Comparison of ENCODE assay signal across 8 mouse cellular contexts in genomic region chr4:105205045-105205851, GRCm38 (mm10). TPM values are rescaled to one million over a fixed set of nuclear protein-coding genes. Genes with fewer than 3 reads are reported as not detected.
A peak's percentile ranks its signal among the peaks of the same experiment; 100 is the strongest.
DNase-seq lines count a peak whose midpoint lies in the region; ATAC-seq lines count a peak whose summit lies in the region.

No protein-coding gene starts in this region.

- 0 out of 2 replicates have a peak, but pooled peaks have one; percentile 35 for ATAC-seq in embryonic facial prominence, embryonic 12.5 days (ENCODE audit: insufficient number of reproducible peaks, insufficient read depth, low FRiP score, low TSS enrichment)
- ATAC-seq in heart, embryonic 14.5 days (ENCODE audit: insufficient number of reproducible peaks, insufficient read depth, low FRiP score, low read depth) = peak; percentile 53
- peak; percentile 75 for ATAC-seq in kidney, embryonic 16.5 days (ENCODE audit: low FRiP score, low TSS enrichment)
- ATAC-seq in neural tube, embryonic 14.5 days (ENCODE audit: low read depth) = peak; percentile 38; the same call in 1 of the 2 replicates

- DNase-seq in adrenal gland, postnatal 14 days = peak; percentile 74
- no peak for DNase-seq in thymus, postnatal 14 days
- no peak for DNase-seq in spleen, postnatal 10 days (ENCODE audit: low spot score in 2 of 2)
- DNase-seq in right cerebral cortex, adult 18-20 months = no peak

- H3K4me1 ChIP-seq in embryonic facial prominence, embryonic 12.5 days = peaks cover 77% of the 10 kb centered on the region
- peaks cover 21 to 28% of the 10 kb centered on the region in 2 experiments for H3K4me1 ChIP-seq in heart, embryonic 14.5 days (ENCODE audit: control insufficient read depth in 2 of 2, insufficient read depth in 2 of 2, low read length in 2 of 2)
- H3K4me1 ChIP-seq in kidney, embryonic 16.5 days (ENCODE audit: insufficient read depth, low read length) = peaks cover 55% of the 10 kb centered on the region
- peaks cover 16% of the 10 kb centered on the region for H3K4me1 ChIP-seq in neural tube, embryonic 14.5 days (ENCODE audit: control insufficient read depth, insufficient read depth, low read length)

- 0 out of 2 replicates have a peak overlapping the region, but pooled peaks have one; percentile 5 for H3K4me2 ChIP-seq in embryonic facial prominence, embryonic 12.5 days (replicated peaks)
- H3K4me2 ChIP-seq in heart, embryonic 14.5 days (ENCODE audit: low read length) = peak overlapping the region; percentile 18; the same call in 1 of the 2 replicates
- H3K4me2 ChIP-seq in kidney, embryonic 16.5 days (replicated peaks; ENCODE audit: low read depth, low read length) = peak overlapping the region; percentile 7; the same call in 1 of the 2 replicates
- no peak overlapping the region for H3K4me2 ChIP-seq in neural tube, embryonic 14.5 days (ENCODE audit: low read depth, low read length)

- 29% methylated on average over 15 of the region's 15 CpGs for WGBS in embryonic facial prominence, embryonic 12.5 days
- 61% methylated on average over 15 of the region's 15 CpGs for WGBS in heart, embryonic 14.5 days
- WGBS in kidney, embryonic 16.5 days = 25% methylated on average over 15 of the region's 15 CpGs
- 34% methylated on average over 15 of the region's 15 CpGs for WGBS in neural tube, embryonic 14.5 days

- no peaks in the 10 kb centered on the region for H3K9me3 ChIP-seq in embryonic facial prominence, embryonic 12.5 days
- H3K9me3 ChIP-seq in heart, embryonic 14.5 days (ENCODE audit: control insufficient read depth, low read length) = no peaks in the 10 kb centered on the region
- no peaks in the 10 kb centered on the region for H3K9me3 ChIP-seq in kidney, embryonic 16.5 days (ENCODE audit: low read length)
- no peaks in the 10 kb centered on the region for H3K9me3 ChIP-seq in neural tube, embryonic 14.5 days (ENCODE audit: control insufficient read depth, low read length)

- H3K36me3 ChIP-seq in embryonic facial prominence, embryonic 12.5 days = peaks cover 24% of the 10 kb centered on the region
- H3K36me3 ChIP-seq in heart, embryonic 14.5 days (ENCODE audit: control insufficient read depth, insufficient read depth, low read length) = peaks cover 7% of the 10 kb centered on the region; the same call in 1 of the 2 replicates
- peaks cover 14% of the 10 kb centered on the region for H3K36me3 ChIP-seq in kidney, embryonic 16.5 days (ENCODE audit: insufficient read depth, low read length)
- H3K36me3 ChIP-seq in neural tube, embryonic 14.5 days (ENCODE audit: control insufficient read depth, insufficient read depth, low read length) = no peaks in the 10 kb centered on the region; the same call in 1 of the 2 replicates

- peak overlapping the region; percentile 80 for H3K27ac ChIP-seq in embryonic facial prominence, embryonic 12.5 days
- peak overlapping the region in 1 of 2 experiments; percentile 38; a peak in 1 of 4 replicates for H3K27ac ChIP-seq in heart, embryonic 14.5 days (replicated peaks in 1 of 2; ENCODE audit: control insufficient read depth in 1 of 2, insufficient read depth in 1 of 2, low read depth in 2 of 2, low read length in 2 of 2)
- peak overlapping the region; percentile 56 for H3K27ac ChIP-seq in kidney, embryonic 16.5 days (ENCODE audit: low read length)
- H3K27ac ChIP-seq in neural tube, embryonic 14.5 days (ENCODE audit: low read depth, low read length) = no peak overlapping the region

- no peaks in the 10 kb centered on the region for H3K27me3 ChIP-seq in embryonic facial prominence, embryonic 12.5 days
- no peaks in the 10 kb centered on the region for H3K27me3 ChIP-seq in heart, embryonic 14.5 days (ENCODE audit: control insufficient read depth, insufficient read depth, low read length)
- H3K27me3 ChIP-seq in kidney, embryonic 16.5 days (ENCODE audit: insufficient read depth, low read length) = no peaks in the 10 kb centered on the region
- H3K27me3 ChIP-seq in neural tube, embryonic 14.5 days (ENCODE audit: control insufficient read depth, insufficient read depth, low read length) = no peaks in the 10 kb centered on the region

- H3K9ac ChIP-seq in embryonic facial prominence, embryonic 12.5 days = no peak overlapping the region
- no peak overlapping the region for H3K9ac ChIP-seq in heart, embryonic 14.5 days (ENCODE audit: low read length)
- no peak overlapping the region for H3K9ac ChIP-seq in kidney, embryonic 16.5 days (replicated peaks; ENCODE audit: low read length)
- no peak overlapping the region for H3K9ac ChIP-seq in neural tube, embryonic 14.5 days (replicated peaks; ENCODE audit: low read depth, low read length)

- H3K4me3 ChIP-seq in embryonic facial prominence, embryonic 12.5 days = no peak overlapping the region
- no peak overlapping the region for H3K4me3 ChIP-seq in heart, embryonic 14.5 days (ENCODE audit: control insufficient read depth in 1 of 2, insufficient read depth in 1 of 2, low read depth in 1 of 2, low read length in 2 of 2)
- no peak overlapping the region for H3K4me3 ChIP-seq in kidney, embryonic 16.5 days (ENCODE audit: low read length)
- no peak overlapping the region for H3K4me3 ChIP-seq in neural tube, embryonic 14.5 days (ENCODE audit: low read depth, low read length)

RNA-seq across cellular contexts. Expression of gene Plpp3, which starts 48.1 kb away (rescaled TPM):
- 190 and 195 TPM in 2 replicates for total RNA-seq in adrenal gland, postnatal 14 days (2021)
- polyA plus RNA-seq in embryonic facial prominence, embryonic 12.5 days (2016; fragmentation: Nextera tagmentation; extraction: Ambion mirVana) = 115 TPM in 2 replicates
- polyA plus RNA-seq in heart, embryonic 14.5 days (2014; fragmentation: Nextera tagmentation; extraction: Ambion mirVana) = 32.0 and 32.8 TPM in 2 replicates
- polyA plus RNA-seq in kidney, embryonic 16.5 days (2015; fragmentation: Nextera tagmentation; extraction: Ambion mirVana) = 69.2 and 76.3 TPM in 2 replicates
- 58.5 and 67.0 TPM in 2 replicates for polyA plus RNA-seq in neural tube, embryonic 14.5 days (2014; fragmentation: Nextera tagmentation; extraction: Ambion mirVana)
